Mouse (Mus musculus) MEL-GATA-1-ER (cell line): ENCODE measurements around the gene Dlg4.

Experiments
- DNase-seq: peaks from one replicate; pipeline ENCODE4 v3.0.0-alpha.2; 2012; ENCODE audit warnings: low read depth; ENCODE audit errors: extremely low read depth

Gene Dlg4

DNA sequence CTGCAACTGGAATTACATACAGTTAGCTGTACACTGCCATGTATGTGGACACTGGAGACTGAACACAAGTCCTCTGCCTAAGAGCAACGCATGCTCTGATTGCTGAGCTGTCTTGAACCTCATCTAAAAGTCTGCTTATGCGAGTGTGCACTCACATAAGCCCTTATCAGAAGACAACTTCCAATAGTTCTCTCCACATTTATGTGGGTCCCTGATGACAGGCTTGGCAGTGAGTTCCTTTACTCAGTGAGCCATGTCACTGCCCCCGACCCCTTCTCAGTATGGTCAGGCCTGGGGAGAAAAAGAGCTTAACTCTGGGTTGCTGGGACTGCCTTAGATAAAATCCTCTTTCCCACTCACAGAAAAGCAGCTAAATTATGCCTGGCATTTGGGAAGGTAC, at the start of gene Dlg4:
Dlg4 (plus strand) TSS at position 274 of the 400 bp plus-strand sequence.
- no peak for DNase-seq

DNA sequence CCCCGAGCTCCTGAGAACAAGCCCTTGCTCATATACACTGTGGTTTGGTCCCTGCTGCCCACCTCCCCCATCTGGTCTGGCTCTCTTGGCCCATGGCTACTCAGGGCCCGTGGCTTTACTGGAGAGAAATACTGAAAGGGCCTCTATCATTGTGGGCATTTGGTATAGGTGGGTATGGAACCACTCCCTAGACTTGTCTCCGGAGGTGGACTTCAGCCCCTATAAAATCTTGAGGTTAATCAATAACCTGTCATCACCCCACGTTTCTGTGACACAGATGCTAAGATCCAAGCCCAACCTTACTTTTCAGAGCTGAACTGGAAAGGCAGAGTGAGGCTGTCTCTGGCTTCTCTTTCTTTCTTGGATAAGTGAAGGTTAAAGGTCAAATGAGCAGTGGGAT, 47.9 kb upstream of the Dlg4 start:
- no peak for DNase-seq

DNA sequence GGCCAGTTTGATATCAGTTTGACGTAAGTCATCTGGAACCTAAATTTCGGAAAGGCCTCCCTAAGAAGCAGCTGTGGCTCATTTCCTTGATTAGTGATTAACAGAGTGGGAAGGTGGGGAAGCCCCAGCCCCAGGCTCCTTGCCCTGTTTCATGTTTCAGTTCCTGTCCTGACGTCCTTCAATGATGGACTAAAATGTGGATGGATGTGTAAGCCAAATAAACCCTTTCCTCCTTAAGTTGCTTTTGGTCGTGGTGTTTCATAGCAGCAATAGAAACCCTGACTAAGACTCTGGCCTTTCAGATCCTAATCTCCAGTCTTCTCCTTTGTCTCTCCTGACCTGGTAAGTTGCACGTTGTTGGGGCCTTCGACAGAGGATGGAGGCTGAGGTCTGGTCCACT, 46.5 kb upstream of the Dlg4 start:
- no peak for DNase-seq

DNA sequence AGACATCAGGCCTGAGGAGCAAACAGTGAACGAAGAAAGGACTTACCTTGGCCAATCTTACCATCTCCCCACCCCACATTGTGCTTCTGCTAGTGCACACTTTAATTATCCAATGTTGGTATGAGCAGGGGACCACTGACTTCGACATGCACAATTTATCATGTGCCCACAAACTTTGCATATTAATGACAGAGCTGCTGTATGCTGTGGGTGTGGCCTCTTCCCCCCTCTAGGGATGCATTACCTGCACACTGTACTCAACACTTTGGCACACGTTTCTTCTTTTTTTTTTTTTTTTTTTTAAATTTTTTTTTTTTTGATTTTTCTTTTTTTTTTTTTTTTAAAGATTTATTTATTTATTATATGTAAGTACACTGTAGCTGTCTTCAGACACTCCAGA, 46.0 kb upstream of the Dlg4 start:
- DNase-seq, result no peak

DNA sequence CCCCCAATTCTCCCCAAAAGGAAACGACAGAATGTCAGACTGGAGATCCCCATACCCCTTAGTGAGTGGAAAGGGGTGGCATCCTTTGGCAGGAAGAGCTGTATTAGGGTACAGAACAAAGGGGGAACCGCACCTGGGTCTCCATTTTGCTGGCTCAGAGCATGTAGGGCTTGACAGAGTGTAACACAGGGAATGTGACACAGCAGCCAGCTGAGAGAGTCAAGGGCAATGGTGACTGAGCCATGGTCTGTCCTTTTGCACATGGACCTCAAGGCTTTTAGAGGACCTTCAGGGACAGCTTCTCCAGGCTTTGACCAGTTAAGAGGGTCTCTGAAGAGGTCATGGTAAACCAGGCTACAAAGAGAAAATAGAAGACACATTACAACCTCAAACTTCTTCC, 41.8 kb upstream of the Dlg4 start:
- no peak for DNase-seq

DNA sequence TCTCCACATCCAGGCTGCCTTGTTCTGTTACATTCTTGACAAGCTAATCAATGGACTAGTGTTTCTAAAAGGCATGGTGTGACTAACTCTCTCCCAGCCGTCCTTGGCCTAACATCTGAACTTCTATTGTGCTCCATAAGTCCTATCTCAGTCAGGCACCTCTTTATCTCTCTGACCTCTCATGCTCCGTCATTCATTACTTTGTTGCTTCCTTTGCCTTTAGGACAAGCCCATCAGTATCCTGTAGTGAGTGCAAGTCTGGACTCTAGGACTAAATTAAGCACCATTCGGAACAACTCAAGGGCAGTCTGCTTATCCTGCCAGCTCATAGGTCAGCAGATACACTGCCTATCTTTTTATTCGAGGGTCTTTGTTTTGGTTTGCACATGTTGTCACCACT, 40.5 kb upstream of the Dlg4 start:
- no peak for DNase-seq

DNA sequence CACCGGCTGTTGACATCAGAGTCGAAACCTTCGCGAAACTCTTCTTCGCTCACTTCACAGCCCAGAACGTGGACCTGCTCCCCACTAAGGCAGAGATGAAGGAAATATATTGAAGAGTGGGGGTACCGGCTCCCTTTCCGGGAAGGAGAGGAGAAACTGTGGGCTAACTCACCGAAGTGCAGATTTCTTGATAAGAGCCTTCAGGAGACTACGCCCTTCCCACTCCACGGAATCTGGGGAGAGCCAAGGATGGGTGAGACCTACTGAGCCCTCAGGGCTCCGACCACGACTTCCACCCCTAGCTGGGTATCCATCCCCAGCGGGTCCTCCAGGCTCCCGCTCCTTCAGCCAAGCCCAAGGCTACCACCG, 36.9 kb upstream of the Dlg4 start:
- DNase-seq, result no peak

DNA sequence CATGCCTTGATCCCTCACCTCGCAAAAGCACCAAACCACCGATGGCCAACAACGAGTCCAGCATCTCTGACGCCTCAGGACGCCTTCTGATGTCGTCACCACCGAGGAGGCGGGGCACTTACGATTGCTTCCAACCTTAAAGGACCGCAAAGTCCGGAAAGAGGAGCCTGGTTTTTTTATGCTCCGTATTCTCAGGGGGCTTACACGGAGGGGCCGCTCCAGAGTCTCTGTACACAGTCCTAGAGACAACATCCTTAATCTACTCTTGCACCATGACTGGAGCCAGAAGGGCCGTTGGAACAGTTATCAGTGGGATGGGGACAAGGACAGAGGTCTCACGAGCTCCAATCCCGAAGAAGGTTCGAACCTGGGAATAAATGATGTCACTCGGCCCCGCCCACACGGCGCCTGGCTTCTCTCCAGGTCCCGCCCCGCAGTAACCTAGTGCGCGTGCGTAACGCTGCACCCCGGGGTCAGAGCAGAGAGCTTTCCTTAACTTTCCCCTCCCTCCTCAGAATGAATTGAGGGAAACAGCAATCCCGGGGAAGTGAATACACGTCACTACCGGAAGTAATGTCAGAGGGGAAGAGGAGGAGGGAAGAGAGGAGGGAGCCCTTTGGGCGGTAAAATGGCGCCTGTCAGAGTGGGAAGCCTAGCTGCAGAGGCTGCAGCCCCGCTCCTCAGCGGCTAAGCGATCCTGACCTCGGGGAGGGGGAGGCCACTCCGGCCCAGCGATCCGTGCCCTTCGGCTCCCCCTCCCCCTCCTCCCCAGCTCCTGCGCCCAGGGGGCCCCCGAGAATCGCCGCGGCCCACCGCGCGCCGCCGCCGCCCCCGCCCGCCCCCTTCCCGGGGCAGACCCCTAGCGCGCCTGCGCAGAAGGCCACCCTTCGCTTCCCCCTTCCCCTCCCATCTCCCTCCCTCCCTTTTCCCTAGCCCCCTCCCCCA, 36.3 kb upstream of the Dlg4 start:
- peak; percentile 98 for DNase-seq

DNA sequence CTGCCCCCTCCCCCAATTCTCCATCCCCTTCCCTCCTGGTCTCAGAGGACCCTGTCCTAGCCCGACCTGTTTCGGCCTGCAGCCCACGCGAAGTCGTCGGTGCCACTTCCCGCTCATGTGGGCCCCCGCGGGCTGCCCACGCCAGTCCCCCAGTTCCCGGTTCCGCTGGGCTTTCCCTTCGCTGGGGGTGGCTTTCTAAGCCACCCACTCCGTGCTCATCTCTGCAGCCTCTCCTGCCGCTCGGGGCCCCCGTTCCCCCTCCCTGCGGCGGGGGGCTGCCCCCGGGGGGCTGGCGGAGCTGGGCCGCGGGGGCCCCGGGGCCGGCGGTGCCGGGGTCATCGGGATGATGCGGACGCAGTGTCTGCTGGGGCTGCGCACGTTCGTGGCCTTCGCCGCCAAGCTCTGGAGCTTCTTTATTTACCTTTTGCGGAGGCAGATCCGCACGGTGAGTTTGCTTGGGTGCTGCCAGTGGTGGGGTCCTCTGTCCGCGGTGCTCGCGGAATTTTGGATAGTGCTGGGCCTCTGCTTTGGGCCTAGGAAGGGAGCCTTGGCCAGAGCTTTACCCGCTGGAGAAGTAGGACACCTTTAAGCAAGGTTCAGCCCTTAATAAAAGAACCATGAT, 35.5 kb upstream of the Dlg4 start, which contains the start of gene Ctdnep1:
Ctdnep1 (plus strand) TSS at position 16 of the 622 bp plus-strand sequence.
- no peak for DNase-seq

DNA sequence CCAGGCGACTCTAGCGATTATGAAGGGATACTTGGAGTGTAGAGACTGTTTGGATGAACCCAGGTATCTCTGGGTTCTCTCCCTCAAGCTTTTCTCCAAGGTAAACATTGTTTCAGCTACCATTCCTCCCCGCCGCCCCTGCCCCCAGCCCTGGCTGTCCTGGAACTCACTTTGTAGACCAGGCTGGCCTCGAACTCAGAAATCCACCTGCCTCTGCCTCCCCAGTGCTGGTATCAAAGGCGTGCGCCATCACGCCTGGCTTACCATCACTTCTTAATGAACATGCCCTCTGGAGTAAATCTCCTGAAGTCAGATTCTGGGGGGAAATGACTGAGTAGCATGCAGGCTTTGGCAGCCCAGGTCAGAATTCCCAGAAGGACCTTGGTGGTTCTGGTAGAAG, 34.5 kb upstream of the Dlg4 start, which contains the start of gene Elp5:
Elp5 (minus strand) TSS at position 293 of the 400 bp plus-strand sequence.
- no peak for DNase-seq

DNA sequence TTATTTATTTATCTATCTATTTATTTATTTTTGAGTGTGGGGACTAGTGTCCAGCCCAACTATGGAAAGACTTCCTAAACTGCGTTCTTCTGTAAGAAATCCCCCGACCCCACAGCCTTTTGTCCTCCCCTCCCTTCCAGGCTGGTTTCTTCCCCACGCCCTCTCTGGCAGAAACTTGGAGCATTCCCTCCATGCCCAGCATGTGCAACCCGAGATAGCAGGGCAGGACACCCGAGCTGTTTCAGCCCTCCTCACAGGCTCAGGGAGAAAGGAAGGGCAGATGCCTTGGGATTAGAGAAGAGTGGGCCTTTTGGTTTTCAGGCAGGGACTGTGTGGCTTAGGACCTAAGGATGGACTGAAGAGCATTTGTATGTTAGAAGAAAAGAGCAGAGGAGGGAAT, 33.9 kb upstream of the Dlg4 start:
- no peak for DNase-seq

DNA sequence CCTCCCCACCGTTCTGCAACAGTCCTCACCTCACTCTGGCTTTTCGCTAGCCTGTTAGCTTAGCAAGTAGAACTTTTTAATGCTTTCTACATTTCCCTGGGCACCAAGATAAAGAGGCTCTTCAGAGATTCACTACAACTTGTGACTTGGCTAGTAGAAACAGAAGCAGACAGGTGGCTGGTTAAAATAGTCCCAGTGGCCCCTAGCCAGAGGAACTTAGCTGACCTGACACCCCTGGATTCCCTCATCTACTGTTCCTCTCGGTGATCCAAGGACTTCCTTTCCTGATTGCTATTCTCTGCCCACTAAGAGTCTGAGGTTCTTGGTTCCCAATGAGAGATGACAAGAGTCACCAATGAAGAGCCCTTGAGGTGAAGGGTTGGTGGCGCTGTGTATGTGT, 33.4 kb upstream of the Dlg4 start:
- DNase-seq, result no peak

DNA sequence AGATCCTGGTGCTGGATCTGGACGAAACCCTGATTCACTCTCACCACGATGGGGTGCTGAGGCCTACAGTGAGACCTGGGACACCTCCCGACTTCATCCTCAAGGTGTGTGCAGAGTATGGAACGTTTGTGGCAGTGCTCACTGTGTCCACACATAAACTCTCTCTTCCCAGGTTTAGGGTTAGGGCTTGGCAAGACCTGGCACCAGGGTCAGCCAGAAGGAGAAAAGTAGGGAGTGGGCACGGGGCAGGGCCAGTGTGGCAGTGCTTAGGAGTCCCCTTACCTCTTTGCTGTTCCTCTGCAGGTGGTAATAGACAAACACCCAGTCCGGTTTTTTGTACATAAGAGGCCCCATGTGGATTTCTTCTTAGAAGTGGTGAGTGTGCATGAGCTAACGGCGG, 32.3 kb upstream of the Dlg4 start:
- no peak for DNase-seq

DNA sequence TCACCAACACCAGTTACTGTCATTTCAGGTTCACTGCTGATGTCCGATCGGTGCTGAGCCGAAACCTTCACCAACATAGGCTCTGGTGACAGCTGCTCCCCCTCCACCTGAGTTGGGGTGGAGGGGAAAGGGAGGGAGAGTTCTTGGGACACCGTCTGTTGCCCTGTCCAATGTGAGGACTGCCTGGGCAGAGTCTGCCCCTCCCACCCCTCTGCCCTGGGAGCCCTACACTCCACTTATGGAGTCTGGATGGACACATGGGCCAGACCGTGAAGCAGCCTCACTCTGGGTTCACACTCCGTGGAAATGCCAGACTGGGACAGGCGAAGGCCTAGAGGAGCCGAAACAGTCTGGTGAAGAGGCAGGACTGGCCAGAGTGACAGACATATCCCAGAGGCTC, 26.8 kb upstream of the Dlg4 start:
- no peak for DNase-seq

DNA sequence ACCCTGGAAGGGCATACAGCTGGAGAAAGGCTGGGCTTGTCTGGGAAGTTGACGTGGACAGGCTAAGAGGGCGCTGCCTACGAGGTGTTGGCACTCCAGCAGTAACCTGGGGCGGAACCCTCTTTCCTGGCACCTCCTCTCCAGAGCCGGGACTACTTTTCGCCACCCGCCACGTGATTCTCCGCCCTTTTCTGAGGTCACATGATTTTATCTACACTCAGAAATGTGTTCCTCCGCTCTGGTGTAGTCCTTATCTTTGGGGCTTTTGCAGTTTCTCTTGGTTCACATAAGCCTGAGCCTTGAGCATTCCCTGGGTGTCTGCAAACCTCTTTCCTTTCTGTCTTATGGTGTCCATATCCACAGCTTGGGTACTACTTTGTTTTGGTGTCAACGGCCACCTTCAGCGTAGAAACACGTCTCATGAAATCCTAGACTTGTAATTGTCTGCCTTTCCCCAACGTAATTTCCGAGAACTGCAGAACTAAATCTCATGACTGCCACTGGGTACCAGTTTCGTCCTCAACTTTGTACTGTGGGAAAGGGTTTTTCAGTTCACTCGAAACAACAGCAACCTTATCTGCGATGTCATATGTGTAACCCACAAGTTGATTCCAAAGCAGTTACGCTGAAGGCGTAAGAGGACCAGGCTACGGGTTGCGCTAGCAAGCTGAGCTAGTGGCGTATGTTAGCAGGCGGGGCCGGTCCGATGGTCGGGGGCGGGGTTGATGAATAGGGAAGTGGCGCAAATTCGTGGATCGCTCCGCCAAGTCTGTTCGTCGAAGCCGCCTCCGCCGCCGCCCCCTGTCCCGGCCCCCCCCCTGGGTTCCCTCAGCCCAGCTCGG, 25.7 kb upstream of the Dlg4 start, which contains the start of gene Gabarap:
Gabarap (plus strand) TSS at position 294 of the 842 bp plus-strand sequence.
- peak; percentile 96 for DNase-seq

DNA sequence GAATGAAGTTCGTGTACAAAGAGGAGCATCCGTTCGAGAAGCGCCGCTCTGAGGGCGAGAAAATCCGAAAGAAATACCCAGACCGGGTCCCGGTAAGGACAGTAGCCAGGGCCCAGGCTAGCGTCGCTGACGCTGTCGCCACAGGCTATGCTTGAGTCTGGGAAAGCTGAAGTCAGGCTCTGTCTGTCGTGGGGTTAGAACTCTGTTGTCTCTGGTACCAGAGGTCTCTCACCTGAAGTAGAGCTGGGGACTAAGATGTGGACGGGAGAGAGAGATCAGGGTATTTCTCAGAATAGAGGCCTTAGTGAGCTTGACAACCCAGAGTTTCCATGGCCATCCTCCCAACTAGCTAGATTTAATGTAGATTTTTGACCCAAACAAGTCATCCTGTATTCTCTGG, 25.0 kb upstream of the Dlg4 start:
- no peak for DNase-seq

DNA sequence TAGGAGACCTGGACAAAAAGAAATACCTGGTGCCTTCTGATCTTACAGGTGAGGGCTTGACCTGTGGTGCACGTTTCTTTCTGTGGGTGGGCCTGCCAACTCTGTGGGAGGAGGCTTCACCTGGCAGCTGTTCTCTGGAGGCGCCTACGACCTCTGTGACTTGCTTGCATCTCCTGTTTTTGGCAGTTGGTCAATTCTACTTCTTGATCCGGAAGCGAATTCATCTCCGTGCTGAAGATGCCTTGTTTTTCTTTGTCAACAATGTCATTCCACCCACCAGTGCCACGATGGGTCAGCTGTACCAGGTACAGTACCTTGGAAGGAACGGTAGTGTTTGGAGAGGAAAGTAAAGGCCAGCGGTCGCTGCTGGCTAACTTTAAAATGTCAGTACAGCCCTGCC, 24.3 kb upstream of the Dlg4 start:
- DNase-seq, result no peak

DNA sequence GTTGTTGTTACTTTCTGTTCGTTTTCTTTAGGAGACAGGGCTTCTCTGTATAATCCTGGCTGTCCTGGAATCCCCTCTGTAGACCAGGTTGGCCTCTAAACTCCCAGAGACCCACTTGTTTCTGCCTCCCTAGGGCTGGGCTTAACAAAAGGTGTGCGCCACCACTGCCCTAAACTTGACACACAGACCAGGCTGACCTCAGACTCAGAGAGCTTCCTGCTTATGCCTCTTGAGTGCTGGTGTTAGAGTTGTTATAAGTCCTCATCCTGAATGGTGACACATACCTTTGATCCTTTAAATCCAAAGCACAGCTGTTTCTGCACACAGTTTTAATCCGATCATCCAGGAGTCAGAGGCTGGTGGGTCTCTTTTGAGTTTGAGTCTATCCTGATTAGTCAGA, 23.8 kb upstream of the Dlg4 start:
- no peak for DNase-seq

DNA sequence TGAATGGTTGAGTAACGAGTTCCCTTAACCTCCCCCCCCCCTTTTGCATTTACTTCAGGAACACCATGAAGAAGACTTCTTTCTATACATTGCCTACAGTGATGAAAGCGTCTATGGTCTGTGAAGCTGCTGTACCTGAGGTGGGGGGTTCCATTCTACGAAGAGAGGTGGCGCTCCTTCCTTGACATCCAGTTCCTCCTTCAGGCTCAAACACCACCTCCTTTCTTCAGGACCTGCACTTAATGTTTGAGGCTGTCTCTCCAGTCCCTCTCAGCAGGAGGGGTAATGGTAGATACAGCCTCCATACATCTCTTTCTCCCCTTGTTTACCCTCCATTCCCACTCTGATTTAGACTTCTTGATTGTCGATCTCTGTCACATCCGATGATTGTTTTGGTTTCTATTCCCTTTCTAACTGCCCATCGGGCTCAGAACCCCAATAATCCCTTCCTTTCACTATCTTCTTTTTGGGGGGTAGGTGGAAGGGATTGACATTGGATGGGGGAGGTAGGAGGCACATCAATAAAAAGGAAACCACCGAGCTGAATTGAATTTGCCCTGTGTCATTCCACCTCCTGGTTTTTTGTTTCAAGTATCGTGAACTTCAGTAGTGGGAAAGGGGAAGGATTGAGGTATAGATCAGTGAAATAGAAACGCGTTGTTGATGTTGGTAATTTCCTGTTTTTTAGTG, 22.2 kb upstream of the Dlg4 start:
- no peak for DNase-seq

DNA sequence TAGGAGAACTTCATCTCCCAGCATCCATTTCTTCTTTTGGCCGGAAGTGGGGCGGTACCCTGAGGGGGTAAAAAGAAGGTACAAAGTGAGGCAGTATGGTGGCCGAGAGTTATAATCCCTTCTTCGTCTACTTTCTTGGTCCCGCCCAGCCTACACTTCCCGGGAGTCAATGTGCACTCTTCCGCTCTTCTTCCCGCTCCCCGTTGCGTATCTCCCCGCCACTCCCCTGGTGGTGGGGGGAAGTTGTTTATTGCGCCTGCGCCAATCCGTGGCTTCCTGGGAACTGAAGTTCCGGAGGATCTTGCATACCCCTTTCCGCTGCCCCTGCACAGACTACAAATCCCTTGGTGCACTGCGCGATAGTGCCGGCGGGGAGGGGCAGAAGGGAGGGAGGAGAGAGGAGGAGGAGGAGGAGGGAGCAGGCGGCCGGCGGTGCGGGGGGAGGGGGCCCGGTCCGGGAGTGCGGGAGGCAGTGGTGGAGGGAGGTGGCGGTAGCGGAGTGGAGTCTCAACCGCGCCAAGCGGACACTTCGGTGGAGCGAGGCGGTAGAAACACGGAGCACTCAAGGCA, 21.3 kb upstream of the Dlg4 start, which contains the start of gene Phf23:
Phf23 (plus strand) TSS at position 387 of the 570 bp plus-strand sequence.
- DNase-seq, result peak; percentile 99
